Mouse (Mus musculus): Measurements from ENCODE around the gene Gm5148.

The Gm5148 gene

DNA sequence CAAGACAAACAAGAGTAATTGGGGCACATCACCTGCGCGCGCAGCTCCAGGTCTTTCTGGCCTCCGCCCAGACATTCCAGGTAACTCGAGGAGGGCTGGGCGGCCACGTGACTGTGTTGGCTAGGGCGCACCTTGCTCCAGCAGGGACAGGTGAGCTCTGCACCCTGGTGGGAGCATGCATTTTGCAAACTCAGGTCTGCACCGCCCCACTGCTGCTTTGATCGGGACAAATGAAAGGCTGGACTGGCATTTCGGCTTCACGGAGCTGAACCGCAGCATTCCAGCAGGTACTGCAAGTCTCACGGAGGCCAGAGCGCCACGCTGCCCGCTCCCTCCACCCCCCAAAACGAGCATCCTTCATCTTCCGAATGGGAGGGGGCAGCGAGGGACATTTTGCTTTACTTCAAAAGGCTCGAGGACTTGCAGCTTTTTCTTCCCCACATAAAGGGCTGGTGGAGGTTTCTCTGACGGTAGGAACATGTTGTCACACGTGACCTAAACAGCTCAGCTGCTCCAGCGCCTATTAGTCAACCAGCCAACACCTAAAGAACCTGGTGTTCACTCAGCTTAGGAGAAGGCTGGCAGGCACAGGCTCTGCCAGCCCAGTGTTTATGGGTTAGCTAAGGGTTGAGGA, at the start of gene Gm5148:
Gene Gm5148, minus strand, starts transcription at position 320 of the 634 bp plus-strand sequence.
- peak; percentile 69 for DNase-seq (ENCODE audit: low spot score)

DNA sequence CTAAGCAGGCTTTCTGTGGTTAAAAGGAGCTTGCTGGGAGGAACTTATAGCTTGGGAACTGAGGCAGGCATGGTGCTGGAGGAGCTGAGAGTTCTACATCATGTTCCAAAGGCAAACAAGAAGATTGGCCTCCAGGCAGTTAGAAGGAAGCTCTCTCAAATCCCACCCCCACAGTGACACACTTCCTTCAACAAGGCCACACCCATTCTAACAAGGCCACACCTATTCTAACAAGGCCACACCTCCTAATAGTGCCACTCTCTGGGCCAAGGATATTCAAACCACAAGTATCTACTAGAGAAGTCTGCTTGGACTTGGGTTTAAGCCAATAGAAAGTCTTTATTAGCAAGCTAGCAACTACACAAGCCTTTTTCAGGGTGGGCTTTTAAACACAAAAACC, 46.7 kb upstream of the Gm5148 start:
- DNase-seq (ENCODE audit: low spot score), result no peak

DNA sequence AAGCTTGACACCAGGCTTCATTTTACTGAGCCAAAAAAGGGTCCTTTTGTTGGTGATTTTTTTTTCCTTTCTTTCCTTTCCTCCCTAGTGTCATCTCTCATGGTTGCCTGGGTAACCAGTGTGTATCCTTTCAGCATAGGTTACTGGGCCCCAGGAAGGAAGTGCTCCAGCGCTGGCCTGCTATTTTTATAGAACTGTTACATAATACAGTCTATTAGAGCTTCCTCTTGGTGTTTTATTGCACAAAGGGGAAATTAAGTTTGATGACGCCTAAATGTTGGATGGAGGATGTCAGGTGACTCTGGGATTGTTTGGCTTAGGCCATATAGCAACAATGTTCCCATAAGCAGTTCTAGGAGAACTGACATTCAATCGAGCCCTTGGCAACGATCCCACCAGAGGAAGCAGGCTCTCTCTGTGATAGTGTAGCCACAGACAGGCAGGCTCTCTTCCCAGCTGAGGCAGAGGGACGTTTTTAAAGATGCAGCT, 45.0 kb upstream of the Gm5148 start:
- no peak for DNase-seq (ENCODE audit: low spot score)

DNA sequence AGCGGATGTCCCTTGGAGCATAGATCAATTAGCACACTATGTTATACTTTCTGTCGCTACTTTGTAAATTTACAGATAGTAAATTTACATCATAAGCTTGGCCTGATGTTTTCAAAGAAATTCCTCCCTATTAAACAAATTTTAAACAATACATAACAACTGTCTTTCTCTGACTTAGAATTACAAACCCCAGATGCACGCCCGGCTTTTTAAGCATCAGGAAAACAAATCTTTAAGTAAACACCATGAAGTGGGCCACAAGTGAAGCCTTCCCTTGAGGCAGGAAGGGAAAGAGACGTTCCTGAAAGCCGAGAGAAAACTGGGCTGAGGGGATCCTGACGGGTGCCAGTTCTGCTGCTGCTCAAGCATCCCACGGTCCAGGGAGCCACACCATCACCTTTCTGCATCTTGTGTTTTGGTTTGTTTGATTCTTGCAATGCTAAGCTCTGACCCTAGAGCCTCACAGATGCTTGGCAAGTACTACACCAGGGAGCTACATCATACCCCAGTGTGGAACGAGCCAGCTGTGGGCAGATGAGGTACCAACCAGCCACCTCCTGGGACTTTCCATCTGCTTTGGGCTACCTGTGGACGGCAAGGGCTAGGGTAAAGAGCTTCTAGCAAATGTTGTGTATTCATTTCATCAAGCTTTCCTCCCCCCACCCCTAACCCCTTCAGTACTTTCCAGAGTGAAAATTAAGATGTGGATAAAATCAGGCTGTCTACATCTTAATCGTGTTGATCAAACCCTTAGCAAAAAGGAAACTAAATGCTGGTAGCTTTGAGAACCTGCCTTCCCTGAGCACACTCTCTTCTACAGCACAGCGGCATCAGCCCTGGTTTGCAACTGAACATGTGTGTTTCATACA, 43.1 kb upstream of the Gm5148 start:
- no peak for DNase-seq (ENCODE audit: low spot score)

DNA sequence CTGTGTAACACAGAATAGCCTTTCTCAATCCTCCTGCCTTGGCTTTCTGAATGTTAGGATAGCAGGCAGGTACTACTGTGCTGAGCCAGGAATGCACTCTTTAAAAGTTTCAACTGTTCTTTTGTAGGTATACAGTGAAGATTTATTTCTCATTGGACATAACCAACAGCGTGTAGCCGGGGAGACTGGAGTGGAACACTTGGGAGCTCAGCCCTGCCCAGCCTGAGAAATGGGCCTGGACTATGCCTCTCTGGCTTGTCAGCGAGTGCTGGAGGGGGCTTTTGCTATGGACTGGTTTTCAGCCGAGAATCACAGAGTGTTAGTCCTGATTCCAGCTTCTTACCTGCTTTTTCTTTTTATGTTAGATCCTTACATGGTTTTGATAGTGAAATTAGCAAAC, 42.3 kb upstream of the Gm5148 start:
- DNase-seq (ENCODE audit: low spot score), result no peak

DNA sequence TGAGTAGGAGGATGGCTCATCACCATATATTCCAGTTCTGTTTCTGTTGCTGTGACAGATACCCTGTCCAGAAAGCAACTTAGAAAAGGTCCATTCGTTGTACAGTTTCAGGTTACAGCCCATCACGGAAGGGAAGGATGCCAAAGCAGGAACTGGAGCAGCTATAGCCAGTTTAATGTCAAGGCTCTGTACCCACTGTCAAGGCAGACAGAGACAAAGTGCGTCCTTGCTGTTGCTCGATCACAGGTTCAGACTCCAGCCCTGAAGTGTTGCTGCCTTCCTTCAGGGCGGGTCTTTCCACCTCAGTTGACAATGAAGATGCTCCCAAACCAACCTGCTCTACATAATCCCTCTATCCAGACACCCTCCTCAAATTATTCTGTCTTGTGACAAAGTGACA, 41.7 kb upstream of the Gm5148 start:
- no peak for DNase-seq (ENCODE audit: low spot score)

DNA sequence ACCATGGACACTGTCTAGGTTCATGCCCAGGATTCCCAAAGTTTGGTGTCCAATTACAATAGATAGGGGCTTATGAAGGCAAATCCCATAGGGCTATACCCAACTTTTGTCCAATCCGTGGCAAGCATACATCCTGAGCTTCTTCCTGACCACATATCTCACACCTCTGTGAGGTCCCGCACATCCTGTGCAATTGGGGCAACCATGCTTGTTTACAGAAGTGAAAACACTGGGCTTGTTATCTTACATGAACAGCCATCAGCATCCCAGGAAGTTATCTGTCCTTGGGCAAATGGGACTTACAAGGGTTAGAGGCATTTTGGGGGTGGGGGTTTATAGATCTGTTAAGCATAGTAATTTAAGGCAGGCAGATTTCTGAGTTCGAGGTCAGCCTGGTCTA, 41.0 kb upstream of the Gm5148 start:
- no peak for DNase-seq (ENCODE audit: low spot score)

DNA sequence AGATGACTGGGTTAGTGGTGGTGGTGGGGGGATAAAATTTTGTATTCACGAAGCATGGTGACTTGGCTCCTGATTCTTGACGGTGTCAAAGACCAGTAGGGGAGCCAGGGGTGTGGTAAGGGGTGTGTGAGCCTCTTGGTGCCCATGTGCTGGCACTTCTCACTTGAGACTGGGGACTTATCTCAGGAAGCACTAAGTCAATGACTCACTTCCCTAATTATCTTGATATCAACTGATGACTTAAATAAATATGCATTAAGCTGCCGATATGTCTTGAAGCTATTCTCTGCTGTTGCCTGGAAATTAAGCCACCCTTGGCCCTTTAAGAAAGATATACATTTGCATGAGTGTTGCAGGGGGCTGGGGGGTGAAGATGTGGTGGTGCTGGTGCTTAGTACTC, 38.0 kb upstream of the Gm5148 start:
- no peak for DNase-seq (ENCODE audit: low spot score)

DNA sequence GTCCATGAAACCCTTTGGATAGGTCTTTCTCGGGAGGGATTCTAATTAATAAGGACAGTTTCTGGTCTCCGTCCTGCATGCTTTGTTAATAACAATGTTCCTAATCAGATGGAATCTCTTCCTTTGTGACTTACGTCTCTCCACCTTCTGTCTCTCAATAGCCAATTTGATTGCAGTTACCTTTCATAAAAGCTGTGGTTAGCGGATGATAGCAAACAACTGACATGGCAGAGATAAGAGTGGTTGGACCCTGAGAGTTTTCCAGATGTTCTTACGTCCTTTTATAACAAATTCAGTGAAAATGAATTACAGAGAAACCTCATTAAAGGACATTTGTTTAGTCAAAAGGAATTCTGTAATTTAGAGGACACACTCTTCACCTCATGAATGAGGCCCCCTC, 37.5 kb upstream of the Gm5148 start:
- no peak for DNase-seq (ENCODE audit: low spot score)

DNA sequence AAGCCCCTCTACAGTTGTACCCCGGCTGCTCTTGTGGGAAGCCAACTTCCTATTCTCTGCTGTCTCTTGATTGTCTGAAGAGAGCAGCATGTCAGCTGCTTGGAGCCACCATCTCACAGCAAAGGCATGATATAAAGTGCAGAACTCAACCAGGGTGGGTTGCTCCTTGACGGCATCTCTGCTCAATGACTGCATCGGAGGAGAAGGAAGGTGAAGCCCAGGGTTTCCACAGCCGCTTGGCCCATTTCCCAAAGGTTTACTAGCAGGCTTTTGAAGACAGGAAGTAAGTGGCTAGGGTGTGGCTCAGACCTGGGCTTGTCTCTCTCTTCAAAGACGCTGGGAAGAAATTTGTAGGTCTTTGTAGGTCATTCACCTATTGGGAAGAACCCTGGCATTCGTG, 36.6 kb upstream of the Gm5148 start:
- no peak for DNase-seq (ENCODE audit: low spot score)

DNA sequence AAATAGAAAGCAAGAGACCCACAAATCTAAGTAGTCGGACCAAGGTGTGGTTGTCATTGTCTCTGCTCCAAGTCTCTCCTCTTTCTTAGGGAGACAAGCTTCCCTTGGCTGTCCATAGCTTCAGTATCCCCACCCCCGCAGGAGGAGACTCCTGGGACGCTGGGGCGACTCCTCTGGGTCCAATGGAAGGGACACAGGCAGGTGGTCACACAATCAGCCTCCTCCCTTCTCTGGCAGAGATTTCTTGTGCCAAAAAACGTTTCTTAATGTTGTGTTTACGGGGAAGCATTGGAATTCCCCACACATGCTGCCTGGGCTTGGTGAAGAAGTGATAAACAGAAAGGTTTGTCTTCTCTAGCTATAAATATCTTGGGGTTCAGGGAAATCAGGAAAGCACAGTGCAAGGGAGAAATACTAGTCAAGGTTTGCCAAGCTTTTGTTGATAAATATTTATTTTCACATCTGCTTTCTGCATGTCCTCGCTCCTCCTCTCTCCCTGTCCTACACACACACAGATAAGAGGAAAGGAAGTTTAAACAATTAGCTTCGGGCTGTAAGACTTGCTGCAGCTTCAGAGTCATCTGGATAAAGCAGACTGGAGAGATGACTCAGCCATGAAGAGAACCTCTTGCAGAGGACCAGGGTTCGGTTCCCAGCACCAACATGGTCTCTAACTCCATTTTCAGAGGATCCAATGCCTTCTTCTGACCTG, 34.5 kb upstream of the Gm5148 start:
- no peak for DNase-seq (ENCODE audit: low spot score)

DNA sequence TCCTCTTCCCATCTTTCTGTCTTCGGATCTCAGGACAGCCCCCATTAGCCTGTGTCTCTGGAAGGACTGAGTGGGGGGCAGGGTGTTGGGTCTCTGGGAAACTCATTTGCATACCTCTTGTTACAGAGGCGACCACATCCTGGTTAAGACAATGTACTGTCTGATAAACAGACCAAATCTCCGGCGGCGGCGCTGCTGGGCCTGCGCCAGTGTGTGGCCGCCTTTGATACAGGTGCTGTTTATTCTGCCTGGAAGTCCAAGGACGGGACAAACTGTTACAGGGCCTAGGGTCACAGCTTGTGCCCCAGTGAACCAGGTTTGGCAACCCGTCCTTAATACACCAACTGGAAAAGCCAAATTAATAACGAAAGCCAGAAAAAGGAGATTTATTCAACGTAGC, 33.8 kb upstream of the Gm5148 start:
- no peak for DNase-seq (ENCODE audit: low spot score)

DNA sequence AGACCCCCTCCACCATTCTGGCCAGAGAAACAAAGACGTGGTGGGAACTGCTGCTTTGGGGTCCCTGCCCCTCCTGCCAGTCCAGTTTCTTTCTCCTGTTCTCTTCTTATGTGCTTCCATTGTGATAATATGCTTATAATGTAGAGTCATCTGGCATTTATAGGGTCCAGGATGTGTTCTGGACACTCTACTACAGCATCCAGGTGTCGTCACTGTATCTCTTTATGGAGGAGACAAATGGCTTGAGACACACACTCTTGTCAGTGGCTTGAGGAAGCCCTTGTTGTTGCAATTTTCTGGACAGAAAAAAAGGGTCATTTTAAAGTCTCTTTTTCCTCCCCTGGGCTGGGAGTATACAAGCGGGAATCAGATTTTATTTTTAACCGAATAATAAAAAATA, 33.3 kb upstream of the Gm5148 start:
- no peak for DNase-seq (ENCODE audit: low spot score)

DNA sequence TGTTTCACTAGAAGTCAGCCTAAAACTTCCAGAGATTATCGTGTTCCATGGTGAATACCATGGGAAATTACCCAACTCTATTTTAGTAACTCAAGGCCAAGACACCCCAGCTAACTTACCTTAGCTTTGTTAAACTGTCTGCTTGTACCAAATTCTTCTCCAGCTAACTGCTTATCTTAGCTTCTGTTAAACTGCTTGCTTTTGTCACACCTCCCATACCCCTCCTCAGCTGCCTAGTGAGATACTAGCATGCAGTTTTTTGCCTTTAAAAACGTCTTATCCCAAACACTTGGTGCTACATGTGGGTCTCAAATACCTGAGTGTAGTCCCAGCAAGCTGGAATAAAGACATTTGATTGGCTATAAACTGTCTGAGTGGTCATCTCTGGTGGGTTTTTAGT, 31.7 kb upstream of the Gm5148 start:
- DNase-seq (ENCODE audit: low spot score), result no peak

DNA sequence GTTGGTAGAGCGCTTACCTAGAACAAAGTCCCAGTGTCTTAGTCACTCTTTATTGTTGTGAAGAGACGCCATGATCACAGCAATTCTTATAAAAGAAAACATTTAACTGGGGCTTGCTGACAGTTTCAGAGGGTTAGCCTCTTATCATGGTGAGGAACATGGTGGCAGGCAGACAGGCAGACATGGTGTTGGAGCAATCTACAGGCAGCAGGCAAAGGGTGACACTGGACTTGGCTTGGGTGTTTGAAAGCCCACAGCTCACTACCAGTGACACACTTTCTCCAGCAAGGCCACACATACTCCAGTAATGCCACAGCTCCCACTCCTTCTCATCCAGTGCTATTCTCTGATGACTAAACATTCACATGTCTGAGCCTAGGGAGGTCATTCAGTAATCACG, 30.3 kb upstream of the Gm5148 start:
- DNase-seq (ENCODE audit: low spot score), result no peak

DNA sequence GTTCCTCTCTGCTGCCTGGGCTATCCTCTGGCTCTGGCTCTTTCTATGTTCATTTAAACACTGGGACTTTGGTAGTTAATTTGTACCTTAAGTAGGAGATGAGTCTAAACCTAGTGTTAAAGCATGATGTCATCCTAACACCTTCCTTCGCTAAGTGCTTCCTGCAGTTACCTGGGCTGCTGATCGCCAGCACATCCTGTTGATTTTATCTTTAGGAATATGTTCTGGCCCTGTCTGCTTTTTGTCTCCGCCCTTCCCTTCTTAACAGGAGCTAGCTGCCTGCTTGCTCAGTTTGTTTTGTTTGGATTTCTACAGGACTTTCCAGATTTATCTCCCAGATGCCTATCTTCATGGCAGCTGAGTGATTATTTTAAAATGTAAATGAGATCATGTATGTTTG, 28.9 kb upstream of the Gm5148 start:
- no peak for DNase-seq (ENCODE audit: low spot score)

DNA sequence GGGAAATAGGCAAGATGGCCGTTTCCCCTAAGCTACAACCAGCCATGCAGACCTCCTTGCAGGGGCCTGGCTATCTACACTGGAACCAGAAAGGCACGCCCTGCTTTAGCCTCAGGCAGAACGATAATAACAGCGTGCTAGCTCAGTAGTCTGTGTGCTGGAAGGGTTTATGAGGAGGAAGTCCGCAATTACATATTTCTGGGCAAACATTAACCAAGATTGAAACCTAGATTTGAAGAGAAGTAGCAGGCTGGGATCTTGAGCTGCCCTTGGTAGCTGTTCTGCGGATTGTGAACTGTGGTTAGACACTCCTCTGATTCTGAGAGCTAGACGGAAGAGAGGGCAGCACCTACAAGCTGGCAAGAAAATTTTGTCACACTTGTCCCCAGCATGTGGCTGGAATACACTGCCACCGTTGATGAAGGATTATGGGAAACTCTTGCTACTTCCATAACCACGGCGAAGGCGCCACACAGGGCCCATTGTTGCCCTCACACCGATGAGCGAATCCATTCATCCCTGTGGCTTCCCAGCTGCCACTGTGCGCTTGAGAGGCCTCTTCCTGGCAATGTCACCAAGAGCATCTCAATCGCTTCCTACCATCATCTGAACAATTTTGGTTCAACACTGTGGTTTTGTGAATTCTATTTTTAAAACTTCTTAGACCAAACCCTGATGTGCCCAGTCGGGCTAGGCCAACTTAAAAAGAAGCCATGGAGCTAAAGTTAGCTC, 23.9 kb upstream of the Gm5148 start:
- DNase-seq (ENCODE audit: low spot score), result no peak

DNA sequence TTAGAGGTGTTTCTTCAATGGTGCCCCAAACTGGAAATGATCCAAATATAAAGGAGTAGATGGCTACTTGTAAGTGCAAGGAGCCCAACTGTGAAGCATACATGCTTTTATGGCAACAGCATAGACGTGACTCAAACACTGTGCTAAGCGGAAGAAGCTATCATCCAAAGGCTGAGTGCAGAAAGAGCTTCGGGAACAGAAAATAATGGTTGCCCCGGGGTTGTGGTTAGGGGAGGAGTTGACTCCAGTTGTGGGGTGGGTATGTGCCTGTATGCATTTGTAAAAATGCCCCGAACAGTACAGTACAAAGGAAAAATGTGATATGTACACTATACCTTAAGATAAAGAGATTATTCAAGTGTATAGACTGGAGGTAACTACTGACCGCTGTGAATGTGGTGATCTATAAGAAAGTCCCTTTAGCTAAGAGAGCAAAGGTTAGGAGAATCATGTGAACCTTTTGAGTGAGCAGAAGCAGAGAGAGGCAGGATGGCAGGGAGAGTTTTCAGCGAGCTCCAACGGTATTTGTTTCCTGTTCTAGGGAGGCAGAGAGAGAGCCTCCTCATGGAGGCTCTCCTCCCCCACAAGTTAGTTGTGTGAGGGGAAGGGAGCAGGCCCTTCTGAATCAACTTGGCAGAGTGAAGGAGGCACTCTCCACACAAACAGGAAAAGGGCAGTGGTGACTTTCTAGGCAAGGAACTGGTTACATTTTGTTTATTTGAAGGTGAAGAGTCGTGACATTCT, 23.1 kb upstream of the Gm5148 start:
- DNase-seq (ENCODE audit: low spot score), result no peak

DNA sequence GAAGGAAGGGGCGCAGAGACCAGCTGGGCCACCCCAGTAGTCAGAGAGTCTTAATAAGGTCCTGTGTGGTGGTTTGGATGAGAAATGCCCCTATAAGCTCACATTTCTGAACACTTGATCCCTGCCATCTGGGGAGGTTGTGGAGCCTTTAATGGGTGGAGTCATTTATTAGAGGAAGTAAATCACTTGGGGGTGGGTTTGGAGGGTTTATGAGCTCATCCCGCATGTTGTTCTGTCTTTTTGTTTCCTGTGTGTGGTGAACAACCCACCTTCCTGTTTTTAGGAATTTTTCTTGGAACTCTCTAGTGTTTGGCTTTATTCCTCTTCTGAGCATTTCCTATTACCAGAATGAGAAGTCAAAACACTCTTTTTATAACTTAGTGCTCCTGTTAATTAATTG, 19.8 kb upstream of the Gm5148 start:
- DNase-seq (ENCODE audit: low spot score), result no peak

DNA sequence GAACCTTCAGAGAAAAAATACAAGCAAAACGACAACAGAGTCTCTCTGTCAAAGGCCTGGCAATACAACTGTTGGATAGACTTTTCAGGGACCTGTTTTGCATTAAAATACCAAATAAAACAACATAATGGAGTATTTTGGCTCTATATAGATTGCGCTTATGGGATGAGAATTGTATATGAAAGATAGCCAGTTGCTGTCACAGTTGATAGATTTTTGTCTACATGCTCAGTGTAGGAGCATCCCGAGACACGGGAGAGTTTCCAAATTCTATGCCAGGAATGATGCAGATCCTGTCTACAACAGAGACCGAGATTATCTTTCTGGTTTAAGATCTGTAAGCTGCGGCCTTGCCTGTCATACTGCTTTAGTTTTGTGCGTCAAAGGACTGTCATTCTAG, 15.7 kb upstream of the Gm5148 start:
- no peak for DNase-seq (ENCODE audit: low spot score)

DNA sequence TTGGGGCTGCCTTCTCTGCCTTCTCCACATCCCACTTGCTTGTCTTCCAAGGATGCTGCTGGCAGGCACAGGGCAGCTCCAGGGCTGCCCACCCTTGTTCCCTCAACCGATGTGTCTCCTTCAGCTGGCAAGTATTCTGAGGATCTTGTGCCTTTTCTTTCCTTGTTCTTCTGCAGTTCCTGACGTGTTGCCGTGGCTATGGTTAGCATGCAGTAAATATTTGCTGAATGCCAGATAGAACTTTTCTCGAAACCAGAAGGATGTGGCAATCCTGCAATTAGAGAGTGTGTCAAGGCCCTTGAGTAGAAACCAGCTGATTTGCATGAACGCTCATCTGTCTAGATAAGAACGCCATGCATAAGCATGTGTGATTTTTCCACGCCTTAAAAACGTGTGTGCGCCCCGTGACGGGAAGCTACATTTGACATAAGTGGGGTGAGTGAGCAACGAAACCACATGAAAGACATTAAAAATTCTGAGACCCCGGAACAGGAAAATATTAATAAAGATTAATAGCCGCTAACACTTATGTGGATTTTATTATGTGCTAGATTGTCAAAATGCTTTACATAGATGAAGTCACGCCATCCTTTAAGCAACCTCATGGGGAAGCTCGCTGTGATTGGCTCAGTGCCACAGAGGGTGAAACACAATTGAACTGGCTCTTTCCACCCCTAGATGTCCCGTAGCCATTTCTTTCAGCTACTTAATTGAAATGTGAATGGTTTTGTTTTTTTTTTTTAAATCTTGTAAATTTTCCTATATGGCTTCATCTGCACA, 14.1 kb upstream of the Gm5148 start:
- DNase-seq (ENCODE audit: low spot score), result no peak
